Mouse (Mus musculus): ENCODE measurements around the gene Cxcr5. TPM values are rescaled to one million over a fixed set of nuclear protein-coding genes. Genes with fewer than 3 reads are reported as not detected.
"Not testable (repeated sequence)": the region's sequence is repeated elsewhere in the genome, so short reads cannot be mapped to it uniquely, and the experiment has no call there.

Gene Cxcr5
- polyA plus RNA-seq, 1 experiment from 2014 or later = 0.13 TPM

GRCm38 (mm10) chr9:44586640-44587261 is 25.1 kb upstream of the Cxcr5 start:
- Histone ChIP-seq H3K36me3 (replicated peaks; ENCODE audit: control insufficient read depth, insufficient read depth, low read depth, low read length) (no peaks in the 10 kb centered on the region), H3K9ac (replicated peaks; ENCODE audit: low read length) (no peak overlapping the region), H3K9me3 (replicated peaks; ENCODE audit: control insufficient read depth, low read length) (no peaks in the 10 kb centered on the region), H3K27ac (replicated peaks; ENCODE audit: low read depth, low read length) (no peak overlapping the region), H3K4me2 (ENCODE audit: low read depth, low read length) (no peak overlapping the region), H3K4me3 (ENCODE audit: low read depth, low read length) (no peak overlapping the region), H3K4me1 (ENCODE audit: control insufficient read depth, insufficient read depth, low read length) (no peaks in the 10 kb centered on the region), H3K27me3 (ENCODE audit: control insufficient read depth, insufficient read depth, low read length) (no peaks in the 10 kb centered on the region)
- DNase-seq (ENCODE audit: low spot score) = no peak
- 66% methylated on average over 8 of the region's 8 CpGs for WGBS
- ATAC-seq (replicated peaks; ENCODE audit: insufficient number of reproducible peaks, low FRiP score, low TSS enrichment, low read depth) = no peak

GRCm38 (mm10) chr9:44582390-44582789 is 20.7 kb upstream of the Cxcr5 start:
- ATAC-seq (replicated peaks; ENCODE audit: insufficient number of reproducible peaks, low FRiP score, low TSS enrichment, low read depth) = no peak

GRCm38 (mm10) chr9:44581423-44581822 is 19.7 kb upstream of the Cxcr5 start:
- H3K27ac ChIP-seq (replicated peaks; ENCODE audit: low read depth, low read length) = no peak overlapping the region
- no peak overlapping the region for H3K9ac ChIP-seq (replicated peaks; ENCODE audit: low read length)
- no peaks in the 10 kb centered on the region for H3K27me3 ChIP-seq (ENCODE audit: control insufficient read depth, insufficient read depth, low read length)
- DNase-seq (ENCODE audit: low spot score) (peak; percentile 17), ATAC-seq (replicated peaks; ENCODE audit: insufficient number of reproducible peaks, low FRiP score, low TSS enrichment, low read depth) (no peak)
- H3K9me3 ChIP-seq (replicated peaks; ENCODE audit: control insufficient read depth, low read length) = no peaks in the 10 kb centered on the region
- no peak overlapping the region for H3K4me3 ChIP-seq (ENCODE audit: low read depth, low read length)
- 42% methylated on average over 3 of the region's 3 CpGs for WGBS
- H3K4me2 ChIP-seq (ENCODE audit: low read depth, low read length) = no peak overlapping the region
- no peaks in the 10 kb centered on the region for H3K36me3 ChIP-seq (replicated peaks; ENCODE audit: control insufficient read depth, insufficient read depth, low read depth, low read length)
- H3K4me1 ChIP-seq (ENCODE audit: control insufficient read depth, insufficient read depth, low read length) = no peaks in the 10 kb centered on the region

More at GRCm38 (mm10) chr9:44582390-44582789, 20.7 kb upstream of the Cxcr5 start:
- H3K4me1 ChIP-seq (ENCODE audit: control insufficient read depth, insufficient read depth, low read length) = no peaks in the 10 kb centered on the region
- H3K36me3 ChIP-seq (replicated peaks; ENCODE audit: control insufficient read depth, insufficient read depth, low read depth, low read length) = no peaks in the 10 kb centered on the region
- no peak for DNase-seq (ENCODE audit: low spot score)
- H3K9ac ChIP-seq (replicated peaks; ENCODE audit: low read length) = no peak overlapping the region
- 89% methylated on average over 16 of the region's 16 CpGs for WGBS
- no peaks in the 10 kb centered on the region for H3K27me3 ChIP-seq (ENCODE audit: control insufficient read depth, insufficient read depth, low read length)
- H3K4me3 ChIP-seq (ENCODE audit: low read depth, low read length) = no peak overlapping the region
- H3K4me2 ChIP-seq (ENCODE audit: low read depth, low read length) = no peak overlapping the region
- no peaks in the 10 kb centered on the region for H3K9me3 ChIP-seq (replicated peaks; ENCODE audit: control insufficient read depth, low read length)
- H3K27ac ChIP-seq (replicated peaks; ENCODE audit: low read depth, low read length) = no peak overlapping the region

GRCm38 (mm10) chr9:44580085-44580484 is 18.4 kb upstream of the Cxcr5 start:
- no peak overlapping the region for H3K4me3 ChIP-seq (ENCODE audit: low read depth, low read length)
- WGBS = 82% methylated on average over 5 of the region's 5 CpGs
- H3K9me3 ChIP-seq (replicated peaks; ENCODE audit: control insufficient read depth, low read length) = no peaks in the 10 kb centered on the region
- H3K36me3 ChIP-seq (replicated peaks; ENCODE audit: control insufficient read depth, insufficient read depth, low read depth, low read length) = no peaks in the 10 kb centered on the region
- no peak overlapping the region for H3K4me2 ChIP-seq (ENCODE audit: low read depth, low read length)
- no peak for ATAC-seq (replicated peaks; ENCODE audit: insufficient number of reproducible peaks, low FRiP score, low TSS enrichment, low read depth)
- H3K27ac ChIP-seq (replicated peaks; ENCODE audit: low read depth, low read length) = no peak overlapping the region
- no peaks in the 10 kb centered on the region for H3K27me3 ChIP-seq (ENCODE audit: control insufficient read depth, insufficient read depth, low read length)
- H3K4me1 ChIP-seq (ENCODE audit: control insufficient read depth, insufficient read depth, low read length) = no peaks in the 10 kb centered on the region
- no peak for DNase-seq (ENCODE audit: low spot score)
- no peak overlapping the region for H3K9ac ChIP-seq (replicated peaks; ENCODE audit: low read length)

GRCm38 (mm10) chr9:44579392-44579791 is 17.7 kb upstream of the Cxcr5 start:
- no peak overlapping the region for H3K4me3 ChIP-seq (ENCODE audit: low read depth, low read length)
- no peak overlapping the region for H3K9ac ChIP-seq (replicated peaks; ENCODE audit: low read length)
- H3K36me3 ChIP-seq (replicated peaks; ENCODE audit: control insufficient read depth, insufficient read depth, low read depth, low read length) = no peaks in the 10 kb centered on the region
- H3K27me3 ChIP-seq (ENCODE audit: control insufficient read depth, insufficient read depth, low read length) = no peaks in the 10 kb centered on the region
- H3K9me3 ChIP-seq (replicated peaks; ENCODE audit: control insufficient read depth, low read length) = no peaks in the 10 kb centered on the region
- DNase-seq (ENCODE audit: low spot score) = no peak
- H3K27ac ChIP-seq (replicated peaks; ENCODE audit: low read depth, low read length) = no peak overlapping the region
- no peak for ATAC-seq (replicated peaks; ENCODE audit: insufficient number of reproducible peaks, low FRiP score, low TSS enrichment, low read depth)
- H3K4me2 ChIP-seq (ENCODE audit: low read depth, low read length) = no peak overlapping the region
- no peaks in the 10 kb centered on the region for H3K4me1 ChIP-seq (ENCODE audit: control insufficient read depth, insufficient read depth, low read length)
- 46% methylated on average over 6 of the region's 6 CpGs for WGBS

- H3K27ac ChIP-seq (replicated peaks; ENCODE audit: low read depth, low read length); H3K36me3 ChIP-seq (replicated peaks; ENCODE audit: control insufficient read depth, insufficient read depth, low read depth, low read length); H3K4me1 ChIP-seq (ENCODE audit: control insufficient read depth, insufficient read depth, low read length); H3K27me3 ChIP-seq (ENCODE audit: control insufficient read depth, insufficient read depth, low read length); H3K4me2 ChIP-seq (ENCODE audit: low read depth, low read length); DNase-seq (ENCODE audit: low spot score); H3K4me3 ChIP-seq (ENCODE audit: low read depth, low read length); ATAC-seq (replicated peaks; ENCODE audit: insufficient number of reproducible peaks, low FRiP score, low TSS enrichment, low read depth); H3K9me3 ChIP-seq (replicated peaks; ENCODE audit: control insufficient read depth, low read length); H3K9ac ChIP-seq (replicated peaks; ENCODE audit: low read length): not testable (repeated sequence)
- 94% methylated on average over 7 of the region's 7 CpGs for WGBS
Observed at GRCm38 (mm10) chr9:44576046-44576445, 14.4 kb upstream of the Cxcr5 start.

GRCm38 (mm10) chr9:44575095-44575494 is 13.4 kb upstream of the Cxcr5 start:
- no peak overlapping the region for H3K27ac ChIP-seq (replicated peaks; ENCODE audit: low read depth, low read length)
- ATAC-seq (replicated peaks; ENCODE audit: insufficient number of reproducible peaks, low FRiP score, low TSS enrichment, low read depth) (no peak), DNase-seq (ENCODE audit: low spot score) (no peak)
- no peak overlapping the region for H3K9ac ChIP-seq (replicated peaks; ENCODE audit: low read length)
- 89% methylated on average over 2 of the region's 2 CpGs for WGBS
- no peaks in the 10 kb centered on the region for H3K36me3 ChIP-seq (replicated peaks; ENCODE audit: control insufficient read depth, insufficient read depth, low read depth, low read length)
- H3K9me3 ChIP-seq (replicated peaks; ENCODE audit: control insufficient read depth, low read length) = no peaks in the 10 kb centered on the region
- no peaks in the 10 kb centered on the region for H3K27me3 ChIP-seq (ENCODE audit: control insufficient read depth, insufficient read depth, low read length)
- no peak overlapping the region for H3K4me2 ChIP-seq (ENCODE audit: low read depth, low read length)
- H3K4me1 ChIP-seq (ENCODE audit: control insufficient read depth, insufficient read depth, low read length) = no peaks in the 10 kb centered on the region
- H3K4me3 ChIP-seq (ENCODE audit: low read depth, low read length) = no peak overlapping the region

- H3K9me3 ChIP-seq (replicated peaks; ENCODE audit: control insufficient read depth, low read length) = no peaks in the 10 kb centered on the region
- no peaks in the 10 kb centered on the region for H3K27me3 ChIP-seq (ENCODE audit: control insufficient read depth, insufficient read depth, low read length)
- no peaks in the 10 kb centered on the region for H3K36me3 ChIP-seq (replicated peaks; ENCODE audit: control insufficient read depth, insufficient read depth, low read depth, low read length)
- H3K9ac ChIP-seq (replicated peaks; ENCODE audit: low read length) = no peak overlapping the region
- no peaks in the 10 kb centered on the region for H3K4me1 ChIP-seq (ENCODE audit: control insufficient read depth, insufficient read depth, low read length)
- 75% methylated on average over 4 of the region's 4 CpGs for WGBS
- H3K27ac ChIP-seq (replicated peaks; ENCODE audit: low read depth, low read length) = no peak overlapping the region
- DNase-seq (ENCODE audit: low spot score) = no peak
- no peak overlapping the region for H3K4me3 ChIP-seq (ENCODE audit: low read depth, low read length)
- H3K4me2 ChIP-seq (ENCODE audit: low read depth, low read length) = no peak overlapping the region
- ATAC-seq (replicated peaks; ENCODE audit: insufficient number of reproducible peaks, low FRiP score, low TSS enrichment, low read depth) = no peak
Observed at GRCm38 (mm10) chr9:44573306-44573705, 11.6 kb upstream of the Cxcr5 start.

Measured in embryonic facial prominence, embryonic 11.5 days (tissue).